Mouse (Mus musculus) retina, postnatal 1 day (tissue): ENCODE data around the gene Smad3.

Source experiments
- DNase-seq: peaks from one replicate; pipeline ENCODE4 v3.0.0-alpha.2; 2012

The Smad3 gene

DNA sequence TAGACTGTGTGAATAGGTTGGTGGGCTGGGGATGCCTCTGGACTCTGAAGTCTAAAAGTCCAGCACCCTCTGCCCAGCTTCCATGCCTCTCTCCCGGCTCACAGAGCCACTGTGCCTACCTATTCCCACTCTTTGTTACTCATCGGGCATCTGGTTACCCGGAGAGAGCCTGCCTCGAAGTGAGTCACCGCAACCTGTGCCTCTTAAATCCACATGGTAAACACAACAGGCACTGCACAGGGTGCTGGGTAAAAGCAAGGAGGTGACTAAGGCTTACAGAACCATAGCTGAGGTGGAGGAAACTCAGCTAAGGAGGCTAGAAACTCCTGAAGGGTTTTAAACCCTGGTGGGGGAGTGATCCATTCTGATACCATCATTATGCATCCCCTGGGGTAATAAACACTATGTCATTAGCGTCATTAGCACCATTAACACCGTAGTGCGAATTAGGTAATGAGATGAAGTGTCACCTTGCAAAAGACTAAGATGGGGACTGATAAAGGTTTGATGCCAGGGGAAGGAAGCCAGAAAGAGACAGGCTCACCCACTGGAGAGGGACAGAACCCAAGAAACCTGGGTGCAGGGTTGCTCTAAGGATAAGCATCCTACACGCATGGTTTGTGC is 38.9 kb downstream of the Smad3 start:
- no peak for DNase-seq

DNA sequence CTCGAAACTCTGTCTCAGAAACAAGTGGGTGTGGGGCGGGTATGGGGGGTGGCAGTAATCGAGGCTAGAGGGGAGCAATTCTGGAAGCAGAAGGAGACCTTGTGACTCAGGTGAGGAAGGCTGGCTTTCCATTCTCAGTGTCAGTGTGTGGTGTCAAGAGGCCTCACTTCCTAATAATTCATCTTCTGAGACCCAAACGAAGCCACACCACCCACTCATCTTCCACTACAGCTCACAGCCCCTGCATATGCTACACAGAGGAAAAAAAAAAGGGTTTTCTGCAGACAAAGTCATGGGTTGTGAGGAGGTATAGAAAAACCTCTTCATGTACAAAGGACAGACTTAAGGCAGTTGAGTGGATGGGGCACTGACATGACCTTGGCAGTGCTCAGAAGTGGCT is 39.6 kb downstream of the Smad3 start:
- DNase-seq, result no peak

DNA sequence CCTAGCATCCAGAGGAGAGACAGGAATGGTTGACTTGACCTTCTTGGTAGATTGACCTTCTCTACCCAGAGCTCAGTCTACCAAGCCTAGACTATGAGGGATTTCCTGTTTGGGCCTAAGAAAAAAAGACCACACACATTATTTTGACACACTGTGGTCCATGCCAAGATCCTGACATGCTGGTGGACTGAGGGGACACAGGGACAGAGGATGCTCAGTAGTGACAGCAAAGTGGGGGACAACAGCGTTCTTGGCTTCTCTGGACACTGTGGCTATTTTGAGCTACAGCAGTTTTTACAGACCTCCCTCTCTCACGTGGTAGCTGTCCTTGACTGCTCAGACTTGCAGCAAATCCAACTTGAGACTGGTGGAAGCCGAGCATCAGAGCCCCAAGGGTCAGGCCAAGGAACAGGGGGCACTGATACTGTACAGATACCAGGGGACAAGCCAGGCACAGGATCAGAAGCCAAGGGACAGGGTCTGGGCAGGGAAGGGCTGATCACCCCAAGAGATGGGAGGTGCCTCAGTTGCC is 40.3 kb downstream of the Smad3 start:
- no peak for DNase-seq

DNA sequence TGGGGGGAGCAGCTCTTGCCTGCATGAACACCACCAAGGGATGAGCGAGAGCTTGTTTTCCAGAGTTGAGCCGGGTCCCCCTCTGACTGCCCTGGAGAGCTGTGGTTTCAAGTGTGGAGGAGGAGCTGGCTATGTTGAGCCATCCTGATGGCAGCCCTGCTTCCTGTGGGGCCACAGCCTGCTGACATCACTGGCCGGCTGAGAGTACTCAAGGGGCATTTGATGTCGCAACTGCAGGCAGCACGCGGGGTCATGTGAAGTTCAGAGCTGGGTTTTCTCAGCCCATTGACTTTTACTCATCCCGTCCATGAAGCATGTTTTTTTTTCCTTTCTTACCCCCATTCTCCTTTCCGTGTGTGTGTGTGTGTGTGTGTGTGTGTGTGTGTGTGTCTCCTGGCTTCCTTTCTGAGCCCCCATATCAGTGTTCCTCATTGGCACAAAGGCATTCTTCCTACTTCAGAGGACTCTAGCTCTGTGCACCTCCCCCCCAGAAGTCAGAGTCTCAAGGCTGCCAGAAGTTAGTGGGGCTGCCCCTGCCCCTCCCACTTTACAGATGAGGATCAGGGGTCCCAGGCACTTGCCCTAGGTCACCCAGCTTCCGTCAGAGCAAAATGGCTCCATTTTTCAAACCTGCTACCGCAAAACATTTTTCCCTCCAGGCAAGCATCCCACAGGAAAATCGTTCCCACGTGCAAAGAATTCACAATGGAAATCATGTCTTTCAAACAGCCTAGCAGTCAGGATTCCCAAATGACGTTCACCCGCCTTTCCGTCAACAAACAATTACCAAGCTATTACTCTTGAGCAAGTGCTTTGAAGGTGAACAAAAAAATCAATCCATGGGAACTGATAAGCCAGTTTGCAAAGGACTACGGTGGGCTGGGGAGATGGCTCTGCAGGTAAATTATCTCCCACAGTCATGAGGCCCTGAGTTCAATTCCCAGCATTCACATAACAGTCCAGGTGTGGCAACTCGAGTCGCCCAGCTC is 41.4 kb downstream of the Smad3 start:
- peak; percentile 42 for DNase-seq

DNA sequence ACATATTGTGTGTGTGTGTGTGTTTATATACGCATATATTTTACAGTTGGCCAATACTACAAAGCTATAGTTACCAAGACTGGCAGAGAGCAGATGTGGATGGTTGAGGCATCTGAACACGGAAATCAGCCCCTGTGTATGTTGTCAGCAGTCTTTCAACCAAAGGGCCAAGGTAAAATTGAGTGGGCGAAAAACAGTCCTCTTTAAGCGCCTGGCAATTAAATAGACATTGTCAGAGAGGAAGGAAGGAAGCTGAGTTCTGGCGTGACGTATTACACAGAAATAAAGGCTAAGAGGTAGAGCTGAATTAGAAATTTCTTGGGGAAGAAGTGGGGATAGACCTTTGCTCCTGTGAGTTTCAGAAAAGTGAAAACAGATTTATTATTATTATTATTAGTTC is 43.2 kb downstream of the Smad3 start:
- no peak for DNase-seq

DNA sequence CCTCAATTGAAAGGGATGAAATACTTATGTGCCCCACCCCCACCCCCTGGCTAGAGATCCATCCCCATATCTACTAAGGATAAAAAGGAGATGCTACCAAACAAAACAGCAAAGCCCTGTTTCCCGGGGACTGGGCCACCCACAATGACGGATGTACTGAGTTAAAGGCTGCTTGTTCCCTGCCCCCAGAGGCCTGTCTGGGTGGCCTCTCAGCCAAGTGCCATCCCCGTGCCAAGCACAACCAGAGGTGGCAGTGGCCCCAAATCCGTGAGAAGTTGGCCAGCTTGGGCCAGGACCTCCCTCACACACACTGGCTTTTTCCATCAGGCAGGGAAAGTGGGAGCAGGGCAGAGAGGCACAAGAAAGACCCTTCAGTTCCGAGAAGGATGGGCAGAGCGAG is 45.0 kb downstream of the Smad3 start:
- DNase-seq, result peak; percentile 83

DNA sequence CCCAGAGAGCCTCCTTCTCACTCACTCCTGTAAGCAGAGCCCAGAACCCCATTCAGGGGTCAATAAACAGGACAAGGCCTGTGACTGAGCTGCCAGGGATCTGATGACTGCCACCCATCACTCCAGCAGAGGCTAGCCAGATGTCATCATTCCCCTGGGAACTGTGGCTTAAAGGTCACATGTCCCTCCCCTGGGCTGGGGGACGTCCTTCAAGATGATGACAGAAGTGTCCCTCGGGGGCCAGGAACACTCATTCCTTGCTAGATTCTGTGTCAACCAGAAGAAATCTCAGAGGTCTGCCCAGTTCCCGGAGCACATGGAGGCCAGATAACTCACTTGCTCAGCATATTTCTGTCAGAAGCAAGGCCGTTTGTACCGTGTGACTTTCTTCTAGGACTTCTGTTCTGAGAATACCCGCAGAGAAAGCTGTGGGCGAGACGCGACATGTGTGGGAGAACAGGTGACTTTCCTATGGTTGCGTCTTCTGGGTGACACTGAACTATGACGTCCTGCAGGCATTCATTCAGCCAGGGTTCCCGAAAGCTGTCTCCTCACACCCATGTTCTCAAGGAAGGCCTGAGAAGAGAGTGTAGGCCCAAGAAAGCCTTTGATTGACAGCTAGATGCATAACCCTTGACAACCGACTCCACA is 46.1 kb downstream of the Smad3 start:
- DNase-seq, result peak; percentile 61

DNA sequence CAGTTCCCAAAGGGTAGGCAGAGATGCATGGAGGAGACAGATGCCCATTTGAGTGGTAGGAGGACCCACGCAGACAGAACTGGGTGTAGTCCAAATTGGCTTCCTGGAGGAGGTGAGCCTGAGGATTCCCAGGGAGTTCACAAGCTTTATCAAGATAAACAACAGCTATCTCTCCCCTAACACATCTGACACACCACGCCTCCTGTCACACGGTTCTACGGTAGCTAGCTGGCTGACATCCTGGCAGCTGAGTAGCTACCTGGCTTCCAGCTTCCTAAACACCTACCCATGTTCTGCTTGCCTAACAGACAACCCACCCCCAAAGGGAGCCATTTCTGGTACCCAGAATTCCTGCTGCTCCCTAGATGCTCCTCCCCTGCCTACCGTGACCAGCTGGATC is 47.9 kb downstream of the Smad3 start:
- DNase-seq, result no peak

DNA sequence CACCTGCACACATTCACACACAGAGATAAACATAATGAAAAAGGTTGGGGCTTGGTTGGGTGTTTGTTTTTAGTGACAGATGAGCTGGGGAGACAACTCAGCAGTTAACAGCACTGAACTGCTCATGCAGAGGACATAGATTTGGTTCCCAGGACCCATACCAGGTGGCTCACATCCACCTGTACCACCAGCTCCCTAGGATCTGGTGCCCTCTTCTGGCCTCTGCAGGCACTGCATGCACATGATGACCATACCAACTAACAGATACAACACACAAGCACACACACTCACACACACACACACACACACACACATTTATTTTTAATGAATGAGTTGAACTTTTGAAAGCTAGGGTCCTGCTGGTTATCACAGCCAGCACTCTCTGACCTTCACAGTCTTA is 48.5 kb downstream of the Smad3 start:
- DNase-seq, result no peak

DNA sequence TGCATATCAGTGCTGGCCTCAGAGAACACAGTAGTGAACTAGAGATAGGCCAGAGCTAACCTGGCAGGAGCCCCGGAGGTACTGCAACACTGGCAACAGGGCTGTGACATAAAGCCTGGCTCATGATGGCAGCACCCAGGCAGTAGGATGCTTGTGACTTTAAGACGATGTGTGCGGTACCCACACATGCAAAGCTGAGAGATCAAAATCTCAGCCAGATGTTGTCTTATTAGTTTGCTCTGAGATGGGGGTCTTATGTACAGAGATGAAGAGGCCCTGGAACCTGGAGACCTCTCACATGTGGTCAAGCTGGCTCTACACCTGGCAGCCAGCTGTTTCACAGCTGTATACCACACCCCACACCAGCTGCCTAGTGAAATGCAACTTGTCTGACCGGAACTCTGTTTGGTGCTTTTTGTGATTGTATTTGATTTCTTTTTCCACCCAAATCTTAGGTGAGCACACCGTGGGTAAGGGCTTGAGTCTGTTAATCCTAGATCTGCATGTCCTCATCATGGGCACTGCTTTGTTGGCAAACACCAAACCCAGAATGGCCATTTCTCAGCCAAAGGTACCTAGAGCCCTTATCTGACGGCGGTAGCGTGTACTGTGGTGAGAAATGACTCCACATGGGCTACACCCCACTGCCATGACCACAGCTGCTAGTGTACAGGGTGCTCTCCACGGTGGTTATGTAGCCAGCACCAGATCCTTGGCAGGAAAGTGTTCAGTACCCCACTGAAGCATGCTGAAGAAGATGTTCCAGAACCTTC is 49.8 kb downstream of the Smad3 start:
- no peak for DNase-seq

DNA sequence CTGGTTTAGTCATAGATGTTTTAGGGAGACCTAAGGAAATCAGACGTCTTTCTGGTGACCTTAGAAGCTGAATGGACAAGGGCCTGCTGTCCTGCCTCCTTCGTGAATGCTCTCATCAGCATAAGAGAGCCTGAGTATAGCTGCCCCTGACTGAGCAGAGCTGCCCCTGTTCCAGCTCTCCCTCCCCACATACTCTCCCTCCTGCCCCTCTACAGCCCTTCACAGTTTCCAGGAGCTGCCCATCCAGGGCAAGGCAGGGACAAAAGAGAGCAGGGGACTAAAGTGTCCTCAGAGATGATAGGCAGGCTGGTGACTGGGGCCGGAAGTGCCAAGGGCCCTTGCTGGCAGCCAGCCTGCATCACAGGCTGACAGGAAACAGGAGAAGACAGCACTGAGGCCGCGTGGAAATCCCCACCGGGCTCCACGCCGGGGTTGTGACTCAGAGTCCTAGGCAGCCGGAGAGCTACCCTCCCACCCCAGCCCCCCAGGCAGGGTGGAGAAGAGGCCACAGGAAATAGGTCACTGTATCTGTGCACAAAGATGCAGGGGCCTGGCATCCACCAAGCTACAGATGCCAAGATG is 51.6 kb downstream of the Smad3 start:
- DNase-seq, result peak; percentile 86

DNA sequence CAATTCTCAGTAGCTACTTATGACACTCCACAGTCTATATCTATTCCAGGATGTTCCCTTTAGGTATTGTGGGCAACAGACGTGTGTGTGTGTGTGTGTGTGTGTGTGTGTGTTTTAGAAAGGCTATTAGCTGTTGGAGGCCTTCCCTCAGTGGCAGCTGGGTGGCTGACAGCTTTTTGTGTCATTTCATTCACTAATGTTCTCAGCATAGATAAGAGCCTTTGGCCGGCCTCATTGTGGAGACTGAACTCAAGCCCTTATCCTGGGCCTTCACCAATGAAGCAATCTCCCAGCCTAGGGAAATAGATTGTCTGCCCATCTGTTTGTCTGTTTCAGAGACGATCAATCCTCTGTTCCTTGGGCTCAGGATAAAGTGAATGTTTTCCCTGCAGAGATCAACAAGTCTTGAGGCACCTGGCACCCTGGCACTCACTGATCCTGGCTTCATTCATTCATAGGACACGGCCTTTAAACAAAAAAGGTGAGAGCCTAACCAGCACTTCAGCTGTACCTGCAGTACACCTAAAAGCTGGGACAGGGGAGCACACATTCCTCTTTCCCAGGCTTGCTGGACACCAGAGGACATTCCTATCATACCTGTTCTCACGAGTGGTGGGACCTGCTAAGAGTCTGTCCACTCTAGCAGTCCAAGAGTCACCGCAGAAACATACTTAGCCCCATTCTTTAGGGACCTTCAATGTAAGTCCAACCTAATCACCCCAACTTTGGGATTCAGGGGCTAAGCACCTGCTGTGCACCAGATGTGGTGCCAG is 52.6 kb downstream of the Smad3 start:
- DNase-seq, result peak; percentile 53

DNA sequence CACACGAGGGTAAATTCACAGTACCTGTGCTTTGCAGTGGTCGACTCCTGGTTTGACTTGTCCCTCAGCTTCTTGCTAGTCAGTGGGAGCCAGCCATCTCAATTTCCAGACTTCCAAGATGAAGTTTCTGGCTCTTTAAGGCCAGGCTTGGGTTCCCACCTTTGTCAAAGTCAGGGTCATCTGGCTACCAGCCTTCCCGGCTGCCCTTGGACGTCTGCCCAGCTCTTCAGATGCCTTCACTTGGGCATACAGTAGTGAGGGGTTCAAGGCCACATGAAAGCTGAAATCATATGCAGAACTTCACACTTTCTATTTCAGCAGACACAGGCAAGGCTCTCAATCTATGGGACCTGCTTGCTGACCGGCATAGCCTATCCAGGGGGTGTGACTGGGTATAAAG is 53.7 kb downstream of the Smad3 start:
- no peak for DNase-seq

DNA sequence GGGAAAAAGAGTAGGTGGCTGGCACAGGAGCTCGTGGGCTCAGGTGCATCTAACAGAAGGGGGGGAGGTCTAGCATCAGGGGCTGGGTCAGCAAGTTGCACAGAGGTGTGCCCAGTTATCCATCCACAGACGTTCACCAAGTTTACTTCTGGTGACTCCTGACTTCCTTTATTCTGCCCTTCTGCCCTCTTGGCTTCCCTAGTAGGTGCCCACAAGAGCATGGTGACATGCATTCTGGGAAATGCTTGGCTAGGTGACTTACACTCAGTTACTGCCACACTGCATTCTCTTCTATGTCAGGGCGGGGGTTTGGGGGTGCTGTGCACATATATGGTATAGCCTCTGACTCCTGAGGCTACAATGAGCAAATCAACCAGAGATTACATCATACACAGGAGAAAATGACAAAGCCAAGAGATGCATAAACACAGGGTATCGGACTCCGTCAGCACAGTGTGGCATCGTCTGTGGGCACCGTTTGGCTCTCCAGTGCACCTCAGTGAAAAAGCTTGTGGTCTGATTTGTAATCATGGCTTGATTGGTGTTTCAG is 54.5 kb downstream of the Smad3 start:
- no peak for DNase-seq

DNA sequence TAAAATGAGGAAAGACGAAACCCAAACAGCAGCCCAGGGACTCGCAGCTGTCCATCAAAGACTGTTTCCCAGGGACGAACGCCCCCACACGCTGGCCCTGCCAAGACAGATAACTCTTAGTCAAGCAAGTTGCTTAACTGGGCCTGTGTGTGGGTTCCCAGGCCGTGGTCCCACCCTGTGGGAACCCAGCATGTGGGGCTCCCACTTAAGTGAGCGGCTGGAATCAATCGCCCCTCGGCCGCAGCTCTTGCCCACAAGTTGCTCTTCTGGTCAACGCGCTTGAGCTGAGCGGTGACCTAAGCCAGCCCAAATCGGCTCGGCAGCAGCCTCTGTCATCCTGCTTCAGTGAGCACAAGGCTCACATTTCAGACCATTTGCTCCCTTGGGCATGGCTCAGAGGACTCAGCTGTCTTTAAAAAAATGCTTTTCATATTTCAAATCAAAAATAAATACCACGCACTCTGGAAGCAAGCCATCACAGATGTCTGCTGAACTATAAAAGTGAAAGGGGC is 55.2 kb downstream of the Smad3 start:
- DNase-seq, result peak; percentile 78

DNA sequence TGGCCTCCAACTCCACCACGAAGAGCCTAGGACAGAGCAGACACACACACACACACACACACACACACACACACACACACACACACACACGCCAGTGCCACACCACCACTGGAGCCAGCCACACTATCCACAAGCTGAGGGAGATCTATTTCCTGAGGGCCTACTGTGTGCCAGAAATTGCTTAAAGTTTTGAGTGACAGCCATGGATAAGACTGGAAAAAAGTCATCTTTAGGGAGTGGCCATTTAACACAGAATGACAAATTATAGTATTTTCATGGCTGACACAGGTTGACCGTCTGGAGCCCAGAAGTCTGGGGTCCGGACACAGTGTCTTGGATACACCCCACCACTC is 55.9 kb downstream of the Smad3 start:
- DNase-seq, result no peak

DNA sequence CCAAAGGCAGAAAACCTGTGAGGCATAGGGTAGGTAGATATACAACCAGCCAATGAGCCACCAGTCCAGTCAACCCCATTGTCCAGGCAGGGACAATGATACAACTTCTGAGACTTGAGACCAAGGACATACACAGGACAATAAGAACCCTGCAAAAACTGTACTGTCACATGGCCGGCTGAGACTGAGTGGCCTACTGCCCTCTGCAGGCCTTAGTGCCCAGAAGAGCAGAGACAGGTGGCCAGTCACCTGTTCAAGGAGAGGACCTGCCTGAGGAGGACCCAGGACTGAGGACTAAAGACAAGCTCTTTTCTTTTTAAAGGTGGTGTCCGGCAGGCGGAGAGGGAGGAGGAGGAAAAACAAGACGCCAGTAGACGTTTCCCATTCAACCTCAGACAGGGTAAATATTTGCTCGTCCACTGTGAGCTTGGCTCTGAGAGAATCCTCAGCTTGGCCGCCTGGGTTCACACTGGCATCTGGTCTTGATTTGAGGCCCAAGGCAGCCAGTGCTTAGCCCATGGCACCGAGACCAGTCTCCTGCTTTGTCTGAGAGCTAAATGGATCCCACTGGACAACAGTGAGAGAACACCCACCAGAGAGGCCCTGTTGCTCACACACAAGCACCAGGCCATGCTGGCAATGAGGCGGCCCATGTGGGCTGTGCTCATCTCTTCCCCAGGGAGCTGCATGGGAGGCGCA is 56.4 kb downstream of the Smad3 start:
- DNase-seq, result no peak

DNA sequence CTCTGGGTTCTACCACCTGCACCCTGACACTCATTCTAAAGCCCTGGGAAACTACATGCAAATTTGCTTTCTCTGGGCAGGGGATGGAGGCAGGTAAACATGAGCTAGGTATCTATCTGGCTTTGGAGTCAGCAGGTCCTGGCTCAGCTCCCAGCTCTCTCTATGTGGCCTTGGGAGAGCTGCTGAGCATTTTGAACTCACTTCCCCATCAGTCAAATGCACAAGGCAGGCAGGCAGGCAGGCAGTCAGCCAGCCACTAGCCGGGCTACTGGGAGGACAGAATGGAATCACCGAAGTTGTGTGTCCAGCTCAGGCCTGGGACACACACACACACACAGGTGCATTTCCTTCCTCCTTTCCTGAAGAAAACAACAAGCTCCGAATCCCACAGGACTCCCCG is 58.6 kb downstream of the Smad3 start:
- no peak for DNase-seq

DNA sequence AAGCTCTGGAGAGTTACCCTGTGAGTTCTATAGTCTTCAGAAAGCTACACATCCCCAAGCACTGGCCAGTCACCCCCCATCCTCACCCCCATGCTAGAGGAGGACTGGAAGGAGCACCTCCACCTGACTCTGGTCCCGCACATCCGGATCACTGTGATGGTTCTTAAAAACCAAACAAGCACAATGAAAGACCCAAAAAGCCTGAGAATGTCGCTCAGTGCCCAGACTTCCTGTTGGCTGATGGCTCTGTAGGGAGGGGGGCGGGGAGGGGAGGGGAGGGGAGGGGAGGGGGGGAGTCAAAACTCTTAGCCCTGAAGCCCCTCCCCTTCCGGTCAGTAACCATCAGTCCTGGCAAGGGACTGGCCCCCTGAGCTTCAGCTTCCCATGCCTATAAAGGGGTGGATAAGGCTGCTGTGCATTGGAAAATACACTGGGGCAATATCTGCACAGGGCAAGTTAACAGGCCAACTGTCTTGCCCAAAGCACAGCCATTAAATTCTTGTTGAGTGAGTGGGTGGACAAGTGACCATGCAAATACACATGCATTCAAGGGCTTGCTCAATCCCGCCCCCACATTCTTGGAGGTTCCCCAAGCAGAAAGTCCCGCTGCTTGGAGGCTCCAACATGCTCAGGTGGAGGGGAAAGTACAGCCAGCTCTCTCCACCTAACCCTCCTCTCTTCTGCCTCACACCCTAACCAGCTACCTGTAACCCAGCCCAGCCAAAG is 59.3 kb downstream of the Smad3 start:
- no peak for DNase-seq

DNA sequence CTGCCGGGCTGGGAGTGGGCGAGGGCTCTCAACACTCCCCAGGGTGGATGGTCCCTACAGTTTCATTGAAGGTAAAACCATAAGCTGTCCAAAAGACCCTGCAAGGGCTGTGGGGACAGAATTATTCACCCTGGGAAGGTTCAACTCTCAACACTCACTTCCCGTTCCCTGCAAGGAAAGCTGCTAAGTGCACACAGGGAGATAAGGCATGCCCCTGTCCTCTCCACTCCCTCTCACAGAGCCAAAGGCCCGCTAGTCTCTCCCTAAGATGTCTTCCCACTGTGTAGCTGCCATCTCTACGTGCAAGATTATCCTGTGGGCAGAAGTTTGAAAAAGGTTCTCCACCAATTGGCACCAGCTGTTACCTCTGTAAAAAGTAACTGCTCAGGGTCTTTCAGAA is 60.2 kb downstream of the Smad3 start:
- DNase-seq, result no peak
